Mouse (Mus musculus) layer of hippocampus, adult 9-11 months (tissue): ENCODE data around the gene Frmd8.

Source experiments
- DNase-seq: peaks from one replicate; pipeline ENCODE4 v3.0.0; 2022

The Frmd8 gene

DNA sequence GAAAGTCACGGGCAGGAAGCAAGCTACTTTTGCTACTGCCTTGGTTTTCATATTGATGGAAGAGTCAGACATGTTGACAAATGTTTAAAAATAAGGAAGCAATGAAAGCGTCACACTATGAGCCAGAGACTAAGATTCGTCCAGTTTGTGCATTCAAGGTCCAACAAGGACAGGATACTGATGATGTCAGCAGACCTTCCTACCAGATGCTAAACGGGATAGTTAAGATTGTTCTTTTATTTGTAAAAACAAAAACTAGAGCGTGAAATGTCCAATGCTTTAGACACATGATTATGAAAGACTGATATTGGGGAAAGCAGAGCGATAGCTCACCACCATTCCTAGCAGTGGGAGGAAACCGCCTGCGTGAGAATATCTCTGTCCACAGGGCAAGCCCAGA is 37.5 kb downstream of the Frmd8 start:
- no peak for DNase-seq

DNA sequence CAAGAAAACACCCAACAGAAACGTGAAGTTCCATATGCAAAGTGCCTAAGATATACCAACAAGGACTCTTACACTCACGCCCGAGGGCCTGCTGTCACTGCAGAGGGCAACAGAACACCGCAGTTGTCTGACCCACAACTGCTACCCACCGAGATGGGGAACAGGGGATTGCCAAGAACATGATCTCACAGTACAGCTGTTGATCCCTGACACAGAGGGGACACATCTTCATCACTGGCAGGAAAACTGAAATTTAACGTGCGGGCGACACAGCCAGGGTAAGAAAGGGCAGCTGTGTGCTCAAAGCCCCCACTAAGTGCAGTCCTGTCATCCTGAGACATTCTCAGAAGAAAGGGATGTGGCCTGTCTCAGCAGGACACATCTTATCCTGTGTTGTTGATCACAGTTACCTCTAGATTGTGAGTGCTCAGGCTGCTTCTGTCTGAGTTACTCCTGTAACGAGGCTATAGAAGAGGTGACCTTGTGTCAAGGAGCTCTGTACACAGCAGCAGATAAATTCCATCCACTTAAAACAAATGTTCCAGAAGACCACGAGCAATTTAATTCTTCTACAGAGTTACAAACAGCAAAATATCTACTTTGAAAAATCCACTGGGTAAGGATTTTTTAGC is 38.0 kb downstream of the Frmd8 start:
- no peak for DNase-seq

DNA sequence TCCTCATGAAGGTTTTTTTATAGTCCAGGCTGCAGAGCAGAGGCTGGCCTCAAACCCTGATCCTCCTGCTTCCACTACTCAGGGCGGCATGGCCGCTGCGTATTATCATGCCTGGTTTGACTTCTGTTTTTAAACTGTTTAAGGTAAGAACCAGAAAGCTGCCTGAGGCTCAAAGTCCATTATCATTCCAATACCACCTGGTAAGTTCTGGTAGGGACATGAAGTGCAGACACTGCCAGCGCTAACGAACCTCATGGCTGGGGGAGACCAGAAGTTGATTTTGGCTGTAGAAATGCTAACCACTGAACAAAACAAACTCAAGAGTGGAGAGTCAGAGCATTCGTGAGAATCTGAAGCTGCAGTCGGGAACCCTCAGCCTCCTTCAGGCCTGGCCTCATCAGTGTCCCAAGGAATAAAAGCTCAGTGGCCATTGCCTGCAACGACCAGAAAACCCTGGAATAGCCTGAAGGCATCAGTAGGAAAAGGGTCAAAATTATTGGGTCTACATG is 39.1 kb downstream of the Frmd8 start:
- no peak for DNase-seq

GRCm38 (mm10) chr19:5835054-5835921 is 39.8 kb downstream of the Frmd8 start:
- DNase-seq = no peak

DNA sequence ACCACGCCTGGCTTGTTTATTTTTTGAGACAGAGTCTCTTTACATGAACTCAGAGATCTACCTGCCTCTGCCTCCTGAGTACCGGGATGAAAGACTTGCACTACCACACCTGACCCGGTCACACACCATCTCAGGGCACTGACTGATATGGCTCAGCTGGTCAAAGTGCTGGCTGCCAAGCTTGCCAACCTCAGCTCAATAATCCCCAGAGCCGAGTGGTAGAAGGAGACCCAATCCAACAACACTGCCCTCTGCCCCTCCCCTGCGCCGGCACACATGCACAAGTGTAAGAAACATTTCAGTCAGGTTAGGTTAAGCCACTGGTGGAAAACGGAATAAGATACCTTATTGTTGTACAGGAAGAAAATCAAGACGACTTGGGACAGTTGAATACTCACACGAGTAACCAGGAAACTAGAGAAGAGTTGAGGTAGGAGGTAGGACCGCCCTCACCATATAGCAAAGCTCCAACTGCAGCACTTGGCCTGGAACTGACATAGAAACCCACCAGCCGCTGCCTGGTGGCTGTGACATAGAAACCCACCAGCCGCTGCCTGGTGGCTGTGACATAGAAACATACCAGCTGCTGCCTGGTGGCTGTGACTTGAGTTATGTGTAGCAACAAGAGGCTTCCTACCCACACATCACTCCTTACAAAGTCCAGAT is 40.7 kb downstream of the Frmd8 start:
- no peak for DNase-seq

DNA sequence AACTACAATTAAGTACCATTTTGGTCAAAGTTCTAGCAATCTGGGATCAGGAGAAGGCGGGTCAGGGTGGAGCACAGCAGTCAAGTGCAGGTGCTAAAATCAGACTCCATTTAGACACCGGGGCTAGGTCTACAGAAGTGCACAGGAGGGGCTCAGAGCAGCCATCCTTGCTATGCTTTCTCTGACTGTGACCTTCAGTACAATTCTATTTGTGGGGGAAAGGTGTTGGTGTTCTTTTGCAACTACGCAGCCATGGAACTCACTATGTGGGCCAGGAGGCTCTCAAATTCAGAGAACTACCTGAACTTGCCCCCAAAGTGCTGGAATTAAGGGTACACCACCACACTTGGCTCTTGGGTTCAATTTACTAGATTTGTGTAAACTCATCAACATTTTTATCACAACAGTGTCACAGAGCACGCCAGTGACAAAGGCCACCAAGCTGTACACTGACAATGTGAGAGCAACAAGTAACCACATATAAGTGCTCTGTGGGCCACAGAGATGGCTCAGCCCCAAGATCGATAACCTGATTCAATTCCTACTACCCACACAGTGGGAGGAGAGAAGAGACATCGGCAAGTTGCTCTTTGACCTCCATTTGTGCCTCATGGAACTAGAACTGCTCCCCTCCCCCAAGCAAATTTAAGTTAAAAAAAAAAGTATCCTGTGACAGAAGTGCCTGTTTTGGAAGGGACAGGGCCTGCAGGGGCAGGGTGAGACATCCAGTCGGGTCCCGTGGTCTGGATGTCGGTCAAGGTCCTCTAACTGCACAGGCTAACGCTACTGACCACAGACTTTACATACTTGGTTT is 41.6 kb downstream of the Frmd8 start:
- DNase-seq = no peak

DNA sequence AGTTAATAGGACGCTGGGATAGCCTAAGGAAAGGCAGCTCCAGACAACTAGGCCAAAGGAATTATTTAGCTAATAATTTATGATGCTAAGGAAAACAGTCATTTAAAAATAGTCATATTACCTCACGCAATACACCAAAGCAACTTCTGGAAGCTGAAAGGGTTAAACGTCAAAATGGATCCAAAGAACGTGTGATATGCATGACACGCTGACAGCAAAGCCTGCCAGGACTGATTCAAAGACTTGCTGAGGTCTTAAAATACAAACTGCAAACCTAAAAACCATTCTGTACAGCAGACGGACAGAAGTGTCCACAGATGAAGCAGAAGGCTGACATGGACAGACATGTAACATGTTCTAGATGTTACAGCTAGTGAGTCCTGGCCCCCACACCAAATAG is 42.7 kb downstream of the Frmd8 start:
- no peak for DNase-seq

- no peak for DNase-seq
These were observed 43.1 kb downstream of the Frmd8 start for GRCm38 (mm10) chr19:5831958-5832320.

DNA sequence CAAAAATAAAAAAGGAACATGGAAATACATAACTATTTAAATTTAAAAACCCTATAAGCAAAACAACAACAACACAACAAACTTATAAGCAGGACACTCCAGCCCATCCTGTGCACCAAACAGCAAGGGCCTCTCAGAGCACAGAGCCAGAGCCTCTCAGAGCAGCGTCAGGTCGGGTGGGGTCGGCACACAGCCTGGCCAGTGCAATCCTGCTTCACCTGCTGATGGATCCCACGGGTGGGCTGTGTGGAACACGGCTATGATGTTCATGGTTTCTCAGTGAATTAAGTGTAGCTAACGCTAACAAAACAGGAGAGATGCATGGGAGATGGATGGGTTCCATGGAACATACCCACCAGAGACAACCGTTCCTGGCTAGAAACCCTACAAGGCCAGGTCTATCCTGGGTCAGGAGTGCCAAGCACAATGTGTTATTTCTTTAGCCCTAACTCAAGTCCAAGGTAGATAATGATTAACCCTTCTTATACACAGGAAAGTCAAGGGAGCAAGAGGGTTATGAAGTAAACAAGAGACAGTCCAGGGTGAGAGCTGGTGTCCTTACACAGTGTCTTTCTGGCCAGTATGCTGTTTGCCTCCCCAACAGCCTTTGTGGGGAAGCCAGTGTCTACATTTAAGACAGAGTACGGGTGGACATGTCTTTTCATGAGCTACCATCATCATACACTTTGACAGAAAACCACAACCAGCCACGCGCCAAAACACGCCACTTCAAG is 43.7 kb downstream of the Frmd8 start:
- DNase-seq = no peak

DNA sequence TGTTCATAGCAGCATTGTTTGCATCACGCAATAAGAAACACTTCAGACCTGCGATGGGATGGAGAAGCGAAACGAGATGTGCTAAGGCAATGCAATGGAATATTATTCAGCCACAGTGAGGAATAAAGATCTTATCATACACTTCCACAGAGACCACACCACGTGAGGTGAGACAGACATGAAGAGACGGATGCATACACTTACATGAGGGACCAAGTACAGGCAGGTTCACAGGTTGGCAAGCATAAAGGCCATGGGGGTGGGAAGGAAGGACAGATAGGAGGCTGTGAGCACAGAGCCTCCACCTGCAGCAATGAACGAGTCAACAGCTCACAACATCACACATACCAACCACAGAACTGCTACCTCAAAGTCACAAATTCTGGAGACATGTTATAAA is 44.3 kb downstream of the Frmd8 start:
- DNase-seq = no peak

- no peak for DNase-seq
These were observed 45.0 kb downstream of the Frmd8 start for GRCm38 (mm10) chr19:5829958-5830615.

- DNase-seq = no peak
These were observed 46.2 kb downstream of the Frmd8 start for GRCm38 (mm10) chr19:5828905-5829304.

DNA sequence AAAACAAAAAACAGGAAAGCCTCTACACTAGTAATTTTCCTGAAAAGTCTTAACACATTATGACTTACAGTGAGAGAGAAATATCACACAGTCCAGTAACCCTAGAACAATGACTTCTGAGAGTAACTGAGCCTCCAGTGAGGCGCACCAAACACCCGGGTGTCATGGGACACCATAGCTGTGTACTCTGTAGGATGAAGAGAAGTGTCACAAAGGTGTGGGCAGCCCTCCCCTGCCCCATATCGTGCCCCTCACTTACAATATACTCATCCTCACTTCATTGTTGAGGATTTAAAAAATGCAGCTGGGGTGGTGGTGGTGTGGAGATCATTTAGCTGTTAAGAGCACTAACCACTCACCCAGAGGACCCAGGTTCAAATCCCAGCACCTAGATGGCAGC is 46.9 kb downstream of the Frmd8 start:
- DNase-seq = no peak

- no peak for DNase-seq
These were observed 47.5 kb downstream of the Frmd8 start for GRCm38 (mm10) chr19:5827456-5828154.

DNA sequence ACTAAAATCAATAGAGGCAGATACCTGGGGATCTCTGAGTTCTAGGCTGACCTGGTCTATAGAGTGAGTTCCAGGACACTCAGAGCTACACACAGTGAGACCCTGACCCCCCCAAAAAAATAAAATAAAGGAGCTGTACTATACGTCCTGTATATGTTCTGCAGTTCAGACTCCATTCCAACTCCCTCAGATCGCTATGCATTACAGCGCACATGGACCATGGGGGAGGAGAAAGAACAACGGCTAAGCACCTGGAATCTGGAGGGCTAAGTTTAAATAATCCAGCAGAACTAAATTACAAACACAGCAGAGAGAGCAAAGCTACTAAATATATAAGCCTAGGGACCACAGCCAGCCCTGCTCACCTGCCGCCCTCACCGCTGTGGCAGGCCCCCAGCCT is 48.0 kb downstream of the Frmd8 start:
- no peak for DNase-seq

GRCm38 (mm10) chr19:5826731-5827002 is 48.4 kb downstream of the Frmd8 start:
- no peak for DNase-seq

DNA sequence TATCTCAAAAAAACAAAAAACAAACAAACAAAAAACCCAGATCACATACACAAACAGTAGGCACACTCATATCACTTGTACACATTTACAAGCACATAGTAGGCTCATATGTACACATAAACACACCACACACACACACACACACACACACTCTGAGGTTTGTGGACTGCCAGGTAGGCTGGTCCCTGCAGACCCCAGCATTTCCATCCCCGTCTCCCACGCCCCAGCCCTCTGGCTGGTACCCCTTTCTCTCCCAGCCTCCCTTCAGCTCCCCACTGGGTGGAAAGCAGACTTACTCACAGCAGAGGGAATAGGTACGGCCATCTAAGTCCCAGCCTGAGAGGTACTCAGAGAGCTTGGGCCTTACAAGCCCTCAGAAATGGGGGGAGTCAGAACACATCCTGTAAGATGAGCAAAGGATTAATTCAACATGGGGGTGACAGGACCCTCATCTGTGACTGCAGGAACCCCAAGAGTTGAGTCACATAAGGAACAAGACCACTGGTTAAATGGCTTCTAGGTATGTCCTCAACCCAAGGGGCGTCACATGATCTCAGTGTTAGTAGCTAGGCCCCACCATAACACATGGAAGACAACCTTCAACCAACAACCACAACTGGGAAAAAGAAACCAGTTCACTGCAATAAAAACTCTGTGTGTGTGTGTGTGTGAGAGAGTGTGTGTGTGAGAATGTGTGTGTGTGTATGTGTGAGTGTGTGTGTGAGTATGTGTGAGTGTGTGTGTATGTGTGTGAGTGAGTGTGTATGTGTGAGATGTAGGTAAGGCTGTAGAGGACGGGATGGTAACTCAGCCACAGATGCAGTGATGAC is 49.0 kb downstream of the Frmd8 start:
- DNase-seq = no peak

DNA sequence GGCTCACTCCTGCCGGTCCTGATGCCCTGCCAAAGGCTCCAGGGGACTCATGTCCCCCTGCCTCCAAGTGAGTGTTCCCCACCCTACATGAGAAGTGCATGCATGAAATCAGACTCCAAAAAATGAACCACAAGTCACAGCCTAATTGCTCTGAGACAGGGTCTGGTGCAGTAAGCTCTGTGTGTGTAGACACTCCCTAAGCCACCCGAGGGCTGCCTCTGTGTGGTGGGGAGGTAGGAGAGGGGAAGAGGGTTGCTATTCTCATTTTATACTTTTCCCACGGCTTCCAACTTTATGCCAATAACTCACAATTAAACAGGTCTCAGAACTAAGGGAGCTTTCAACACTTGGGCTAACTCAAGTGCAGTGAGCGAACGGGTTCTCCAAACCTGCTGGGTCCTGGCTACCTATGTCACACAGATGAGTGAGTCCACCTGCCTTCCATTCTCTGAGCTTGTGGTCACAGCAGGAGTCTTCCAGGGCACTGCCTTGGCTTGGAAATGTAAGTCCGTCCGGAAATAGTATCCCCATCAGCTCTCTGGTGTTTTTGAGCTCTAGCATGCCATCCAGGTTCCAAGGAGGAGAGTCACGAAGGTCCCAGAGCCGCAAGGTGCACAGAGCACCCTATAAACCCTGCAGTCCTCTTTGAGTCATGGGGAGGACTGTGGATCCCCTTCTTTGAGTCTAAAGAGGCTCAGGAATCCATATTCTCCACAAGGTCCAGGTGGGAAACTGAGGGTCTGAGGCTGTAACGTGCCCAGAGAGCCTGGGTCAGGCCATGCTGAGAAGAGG is 50.1 kb downstream of the Frmd8 start:
- no peak for DNase-seq

- DNase-seq = no peak
These were observed 50.8 kb downstream of the Frmd8 start for GRCm38 (mm10) chr19:5824043-5824825.
